Mouse (Mus musculus) G1E (cell line): ENCODE measurements around the gene Lemd1.

Source experiments
- CTCF ChIP-seq: IDR thresholded peaks from 2 replicates; pipeline ENCODE4 v1.5.1; 2012; ENCODE audit warnings: low read depth, low read length, inconsistent platforms, mixed read lengths
- GATA1 ChIP-seq: IDR thresholded peaks from 2 replicates; pipeline ENCODE4 v1.6.1; 2012; ENCODE audit warnings: borderline replicate concordance, low read length, inconsistent platforms, mixed read lengths
- GATA2 ChIP-seq: IDR thresholded peaks from 2 replicates; pipeline ENCODE4 v1.6.1; 2012; ENCODE audit warnings: low read depth, low read length, inconsistent platforms, borderline replicate concordance
- POLR2AphosphoS5 ChIP-seq: IDR thresholded peaks from 2 replicates; pipeline ENCODE4 v1.6.1; 2012; ENCODE audit warnings: low read depth, low read length, inconsistent platforms; ENCODE audit not compliant: insufficient replicate concordance
- TAL1 ChIP-seq: conservative IDR thresholded peaks from 2 replicates; pipeline ENCODE4 v1.6.1; 2012; ENCODE audit warnings: low read depth, low read length, inconsistent platforms, mixed read lengths

DNA sequence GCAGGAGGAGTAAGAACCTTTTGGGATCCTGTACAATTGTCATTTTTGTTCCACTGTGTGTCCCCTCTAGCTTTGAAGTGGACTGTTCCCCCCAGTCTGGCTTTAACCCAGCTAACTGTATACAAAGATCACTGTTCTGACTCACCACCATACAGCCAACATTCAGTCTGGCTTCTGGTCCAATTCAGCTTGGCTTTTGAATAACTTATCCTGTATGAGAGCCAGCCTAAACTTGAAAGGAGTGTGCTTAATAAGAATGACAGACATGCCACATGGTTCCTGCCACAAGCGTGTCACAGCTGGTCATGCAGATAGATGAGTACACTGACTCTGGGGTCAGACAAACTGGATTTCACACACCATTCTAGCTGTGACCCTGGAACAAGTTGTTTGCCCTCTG, 95.5 kb downstream of the Lemd1 start:
- TF ChIP-seq GATA1 (no peak), CTCF (no peak), TAL1 (no peak), POLR2AphosphoS5 (no peak), GATA2 (no peak)
